Mouse (Mus musculus): ENCODE measurements around the gene Disp2.

DNA sequence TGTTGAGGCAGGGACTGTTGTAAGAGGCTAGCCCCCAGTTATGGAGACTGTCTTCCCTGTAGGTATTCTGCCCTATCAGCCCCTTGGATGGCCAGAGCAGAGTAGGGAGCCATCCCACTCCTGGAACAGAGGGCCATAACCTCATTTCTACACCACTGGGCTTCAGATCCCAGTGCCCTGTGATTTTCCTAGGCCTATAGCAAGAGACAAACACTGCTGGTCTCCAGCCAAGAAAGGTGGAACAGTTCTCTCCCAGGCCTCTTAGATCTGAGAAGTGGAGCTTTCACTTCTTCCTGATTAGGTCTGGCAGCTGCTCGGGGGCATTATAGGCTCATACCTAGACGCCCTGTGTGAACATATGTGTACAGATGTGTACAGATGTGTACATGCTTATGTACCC is 3.2 kb upstream of the Disp2 start:
- TF ChIP-seq CTCF (conservative IDR thresholded peaks at IDR 0.05; ENCODE audit: low read length), result no peak
- TF ChIP-seq NANOG (IDR thresholded peaks at IDR 0.05; ENCODE audit: borderline replicate concordance, low read length), result no peak
